Mouse (Mus musculus): ENCODE measurements around the gene Cpa5. TPM values are rescaled to one million over a fixed set of nuclear protein-coding genes. Genes with fewer than 3 reads are reported as not detected.

Cpa5 gene
- total RNA-seq, 2 experiments from 2014 or later = not detected

DNA sequence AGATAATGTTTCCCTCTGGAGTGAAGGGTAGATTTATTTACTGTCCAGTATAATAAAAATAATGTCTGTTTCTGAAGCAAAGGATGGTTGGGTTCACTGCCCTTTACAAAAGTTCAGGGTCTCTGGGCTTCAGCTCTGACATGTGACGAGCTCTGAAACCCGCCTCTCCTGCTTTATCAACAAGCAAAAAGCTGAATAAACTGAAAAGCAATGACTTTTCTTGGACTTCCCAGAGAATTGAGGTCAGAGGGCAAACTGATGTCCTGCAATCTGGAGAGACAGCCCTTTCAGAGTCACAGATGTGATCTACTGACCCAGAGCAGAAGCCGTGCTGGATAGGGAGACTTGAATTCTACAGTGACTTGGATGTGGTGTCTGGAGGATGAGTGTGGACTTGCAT lies 10.8 kb upstream of the Cpa5 start:
- intact Hi-C loops (cut with DNase I) = no loop called here

DNA sequence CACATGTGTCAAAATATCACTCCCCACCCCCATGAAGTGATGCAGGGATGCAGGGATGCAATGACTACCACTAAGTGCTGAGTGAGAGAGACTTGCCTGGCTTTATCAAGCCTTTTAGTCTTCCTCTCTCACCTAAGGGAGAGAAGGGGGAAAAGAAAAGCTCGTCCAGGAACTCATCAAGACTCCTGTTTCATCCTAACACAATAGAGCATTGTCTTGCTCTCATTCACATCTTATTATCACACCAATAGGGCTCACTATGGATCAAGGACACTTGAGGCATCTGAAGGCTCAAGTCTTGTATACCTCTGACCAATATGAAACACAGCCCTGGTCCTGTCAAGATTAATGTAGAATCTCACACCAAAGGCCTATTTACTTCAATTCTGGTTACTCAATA lies 9.8 kb upstream of the Cpa5 start:
- intact Hi-C loops (cut with DNase I) = no loop called here
- no peak for DNase-seq

More for the DNA sequence above, 10.8 kb upstream of the Cpa5 start:
- no peak for DNase-seq

DNA sequence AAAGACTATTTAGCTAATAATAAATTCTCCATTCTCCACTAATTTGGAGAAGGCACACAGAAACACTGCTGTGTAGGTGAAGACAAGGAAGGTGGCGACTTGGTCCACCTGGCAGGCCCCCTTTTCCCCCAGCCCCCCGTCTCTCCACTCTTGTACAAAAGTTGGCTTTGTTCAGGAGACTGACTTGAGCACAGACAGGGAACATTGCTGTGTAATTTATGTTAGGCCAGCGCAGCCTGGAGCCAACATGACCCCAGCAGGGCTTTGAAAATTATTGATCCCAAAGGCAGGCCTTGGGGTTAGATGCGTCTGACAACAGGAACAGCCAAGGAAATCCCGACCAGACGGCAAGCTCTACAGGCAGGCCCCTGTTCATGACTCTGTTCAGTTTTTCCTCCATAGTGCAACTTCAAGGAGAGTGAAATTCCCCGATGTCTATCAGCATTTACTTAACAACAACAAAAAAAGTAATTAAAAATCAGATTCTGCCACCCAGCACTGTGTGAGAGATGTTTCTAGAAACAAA lies 6.4 kb upstream of the Cpa5 start:
- no peak for DNase-seq
- intact Hi-C loops (cut with DNase I) = no loop called here

DNA sequence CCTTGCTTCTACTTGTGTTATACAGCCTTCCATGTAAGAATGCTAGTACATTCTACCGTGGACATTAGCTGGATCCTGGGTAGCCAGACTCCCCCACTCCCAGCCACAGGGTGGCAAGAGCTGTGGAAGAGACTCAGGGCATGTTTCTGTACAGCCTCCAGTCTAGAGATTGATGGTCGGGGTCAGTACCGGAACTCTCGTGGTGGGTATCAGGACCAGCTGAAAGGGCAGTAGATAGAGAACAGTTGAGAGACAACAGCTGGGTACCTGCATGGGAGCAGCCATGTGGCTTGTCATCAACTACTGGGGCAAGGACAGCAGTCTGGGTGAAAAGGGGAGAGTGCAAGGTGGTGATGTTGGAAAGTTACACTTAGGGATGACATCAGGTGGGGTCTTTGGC lies 5.7 kb upstream of the Cpa5 start:
- DNase-seq = no peak
- intact Hi-C loops (cut with DNase I) = no loop called here

DNA sequence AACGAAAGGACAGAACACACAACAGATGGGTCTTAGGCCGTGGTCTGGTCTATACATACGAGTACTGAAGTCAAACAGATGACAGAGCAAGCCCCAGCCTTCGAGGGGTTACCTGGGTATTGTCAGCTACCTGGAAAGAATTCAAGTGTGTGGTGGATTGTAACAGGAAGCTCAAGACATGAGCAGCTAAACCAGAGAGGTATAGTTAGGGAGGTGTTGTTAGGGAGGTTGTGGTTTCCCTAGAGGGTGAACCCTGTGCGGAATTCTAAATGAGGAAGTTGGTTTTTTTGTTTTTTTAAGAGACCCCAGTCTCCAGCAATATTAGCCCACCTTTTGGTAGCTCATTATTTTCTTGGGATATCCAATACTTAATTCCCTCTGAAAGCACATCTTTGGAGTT lies 5.1 kb upstream of the Cpa5 start:
- intact Hi-C loops (cut with DNase I) = no loop called here
- DNase-seq = no peak

DNA sequence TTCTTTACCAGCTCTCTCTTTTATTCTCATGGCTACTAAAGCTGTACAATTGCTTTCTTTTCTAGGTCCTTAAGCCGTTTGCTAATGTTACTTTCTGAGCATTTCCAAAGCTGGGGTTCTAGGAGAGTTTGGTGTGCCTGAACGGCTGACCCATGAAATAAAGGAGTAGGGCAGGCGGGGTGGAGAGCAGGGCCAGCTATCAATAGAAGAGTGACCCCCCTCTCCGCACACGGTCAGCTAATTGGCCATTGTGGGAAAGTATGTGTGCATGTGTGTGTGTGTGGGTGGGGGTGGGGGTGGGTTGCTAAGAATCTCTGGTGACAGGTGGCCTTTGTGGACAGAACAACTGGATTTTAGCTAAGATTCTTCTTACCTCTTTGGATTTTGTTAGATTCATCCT lies 402 bp downstream of the Cpa5 start:
- no peak for DNase-seq
- intact Hi-C loops (cut with DNase I) = no loop called here

DNA sequence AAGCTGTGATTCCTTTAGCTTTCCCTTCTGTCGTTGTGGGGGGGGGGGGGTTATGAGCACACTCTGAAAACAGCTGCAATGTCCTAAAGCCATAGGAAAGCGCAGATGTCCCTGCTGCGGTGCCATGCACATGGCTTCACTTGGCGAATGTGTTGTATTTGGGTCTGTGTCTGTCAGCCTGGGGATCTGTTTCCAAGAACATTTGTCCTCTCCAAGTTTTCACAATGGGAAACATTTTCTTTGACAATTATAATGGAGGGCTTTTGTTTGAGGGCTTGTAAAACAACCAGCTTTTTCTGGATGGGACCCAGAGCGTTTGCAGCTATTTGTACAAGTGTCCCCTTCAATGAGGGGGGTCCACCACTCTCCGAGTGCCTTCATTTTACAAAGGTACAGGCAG lies 3.4 kb downstream of the Cpa5 start:
- intact Hi-C loops (cut with DNase I) = no loop called here
- no peak for DNase-seq

DNA sequence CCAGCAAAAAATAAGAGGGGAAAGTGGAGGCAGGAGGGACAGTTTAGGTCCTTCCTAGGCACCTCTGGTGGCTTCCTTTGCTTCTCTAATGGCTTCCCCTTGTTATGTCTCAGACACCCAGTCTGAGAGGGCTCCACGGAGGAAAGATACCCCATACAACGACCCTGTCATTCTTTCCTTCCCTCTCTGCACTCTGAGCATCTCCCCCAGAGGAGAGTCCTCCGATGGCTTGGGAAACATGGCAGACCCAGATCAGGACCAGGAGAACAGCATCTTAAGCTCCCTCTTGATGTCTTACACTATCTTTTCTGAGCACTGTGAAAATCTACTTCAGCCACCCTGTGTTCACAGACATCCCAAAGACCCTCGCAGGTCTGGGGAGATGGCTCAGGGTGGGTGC lies 4.9 kb downstream of the Cpa5 start:
- no peak for DNase-seq
- intact Hi-C loops (cut with DNase I) = no loop called here

DNA sequence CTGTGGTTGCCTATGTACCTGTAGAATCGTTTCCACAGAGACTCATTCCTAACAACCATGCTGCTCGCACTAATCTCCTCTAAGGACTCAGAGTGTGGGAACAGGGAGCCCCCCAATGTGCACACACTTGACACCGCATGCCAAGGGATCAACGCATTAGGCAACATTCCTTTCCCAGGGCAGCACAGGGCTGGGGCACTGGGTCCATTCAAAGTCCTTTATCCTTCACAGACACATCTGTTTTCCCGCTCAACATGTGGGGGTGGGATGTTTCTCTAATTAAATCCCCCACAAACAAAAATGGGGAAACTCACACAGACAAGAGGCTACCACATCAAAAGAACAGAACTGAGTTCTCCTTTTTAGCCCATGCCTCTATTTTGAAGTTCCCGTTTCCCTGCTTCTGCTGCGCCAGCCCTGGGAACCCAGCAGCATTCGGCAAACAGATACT lies 5.7 kb downstream of the Cpa5 start:
- intact Hi-C loops (cut with DNase I) = no loop called here
- DNase-seq = no peak

DNA sequence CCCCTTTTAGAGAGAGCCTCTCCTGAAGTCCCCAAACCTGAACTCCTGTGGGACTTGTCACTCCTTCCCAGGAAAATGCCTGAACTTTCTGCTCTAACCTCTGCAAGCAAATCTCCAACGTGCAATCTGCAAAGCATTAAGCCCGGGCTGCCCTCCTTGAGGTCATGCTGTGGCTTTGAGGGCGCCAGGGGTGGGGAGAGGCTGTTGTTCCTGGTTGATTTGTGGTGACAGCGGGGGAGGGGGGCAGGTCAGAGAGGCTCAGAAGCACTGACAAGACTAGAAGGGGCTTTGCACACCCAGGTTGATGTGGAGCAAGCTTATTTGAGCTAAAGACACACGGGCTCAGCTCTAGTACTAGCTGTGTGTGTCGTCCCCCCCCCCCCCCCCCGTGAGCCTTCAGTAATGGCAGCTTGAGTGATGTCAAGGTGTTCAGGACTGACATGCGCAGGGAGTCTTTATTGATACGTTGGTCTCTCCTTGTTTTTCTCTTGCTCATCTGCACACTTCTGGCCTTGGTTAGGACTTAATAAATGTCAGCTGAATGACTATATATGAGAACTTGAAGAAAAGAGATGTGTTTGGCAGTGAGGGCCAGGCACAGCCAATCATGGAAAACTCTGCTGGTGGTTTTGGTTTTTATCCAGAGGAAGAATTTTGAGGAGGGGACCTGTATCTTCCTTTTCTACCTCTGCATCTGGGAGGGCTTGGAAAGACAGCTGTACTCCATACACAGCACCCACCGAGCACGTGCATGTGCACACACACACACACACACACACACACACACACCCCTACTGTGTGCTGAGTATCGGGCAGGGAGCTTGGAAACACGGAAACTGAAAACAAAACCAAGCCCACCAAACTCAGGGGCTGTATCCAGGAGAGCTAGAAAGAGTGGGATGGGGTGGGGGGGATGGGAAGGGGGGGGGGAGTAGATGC lies 6.5 kb downstream of the Cpa5 start:
- DNase-seq = no peak
- intact Hi-C loops (cut with DNase I) = no loop called here

DNA sequence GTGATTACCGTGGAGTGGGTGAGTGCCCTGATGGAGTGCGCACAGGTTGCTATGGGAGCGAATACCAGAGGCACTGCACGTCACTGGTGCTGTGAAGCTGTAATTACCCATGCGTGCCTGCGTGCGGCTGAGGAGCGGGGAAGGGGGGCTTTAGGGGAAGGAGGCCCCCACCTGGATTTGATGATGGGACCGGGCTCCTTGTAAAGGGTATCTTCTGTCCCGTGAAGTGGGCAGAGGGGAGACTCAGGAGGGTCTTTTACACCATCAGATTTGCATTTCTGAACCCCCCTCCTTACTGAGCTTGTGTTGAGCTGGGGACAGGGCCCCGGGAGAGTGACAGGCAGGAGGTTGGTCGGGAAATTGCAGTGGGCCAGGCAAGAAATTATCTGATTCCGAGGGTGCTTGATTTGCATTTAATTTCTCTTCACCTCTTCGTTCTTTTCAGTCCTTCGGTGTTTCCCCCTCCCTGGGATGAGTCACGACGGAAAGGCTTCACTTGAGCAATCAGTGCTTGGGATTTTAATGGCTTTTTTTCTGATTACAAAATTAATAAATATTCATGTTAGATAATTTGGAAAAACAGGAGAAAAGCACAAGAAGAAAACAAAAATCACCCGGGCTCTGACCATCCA lies 7.3 kb downstream of the Cpa5 start:
- DNase-seq = no peak
- intact Hi-C loops (cut with DNase I) = no loop called here

DNA sequence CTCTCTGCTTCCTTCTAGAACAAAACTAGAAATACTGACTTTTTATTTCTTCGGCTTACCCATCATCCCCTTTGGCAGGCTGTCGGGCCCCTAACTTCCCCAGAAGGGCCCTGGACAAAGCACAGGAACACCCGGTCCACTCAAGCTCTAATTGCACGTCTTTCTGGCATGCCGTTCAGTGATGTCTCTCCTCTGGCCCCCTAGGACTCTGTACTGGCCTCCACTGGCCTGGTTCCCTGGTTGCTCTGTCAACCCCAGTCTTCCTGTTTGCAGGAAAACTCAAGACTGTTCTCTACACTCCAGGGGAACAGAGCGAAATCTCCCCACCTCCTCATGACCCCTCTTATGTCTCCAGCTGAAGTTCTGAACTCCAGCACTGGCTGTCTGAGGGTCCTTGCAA lies 7.9 kb downstream of the Cpa5 start:
- intact Hi-C loops (cut with DNase I) = no loop called here

DNA sequence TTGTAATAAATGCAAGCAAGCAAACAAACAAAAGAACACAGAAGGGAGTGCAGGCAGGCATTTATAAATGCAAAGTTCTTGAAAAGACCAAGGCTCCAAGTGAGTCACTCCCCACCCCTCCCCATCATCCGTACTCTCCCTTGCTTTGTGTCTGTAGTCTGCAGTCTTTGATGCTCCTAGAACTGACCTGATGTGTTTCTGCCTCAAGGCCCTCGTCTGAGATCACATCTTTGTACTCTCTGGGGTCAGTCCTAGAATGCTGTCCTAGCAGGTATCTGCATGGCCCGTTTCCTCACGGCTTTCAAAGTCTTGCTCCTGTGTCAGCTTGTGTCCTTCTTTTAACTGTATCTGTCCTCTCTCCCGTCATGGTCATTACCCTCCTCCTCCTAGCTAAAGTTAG lies 8.8 kb downstream of the Cpa5 start:
- intact Hi-C loops (cut with DNase I) = no loop called here
- no peak for DNase-seq

More for the DNA sequence above, 7.9 kb downstream of the Cpa5 start:
- no peak for DNase-seq

DNA sequence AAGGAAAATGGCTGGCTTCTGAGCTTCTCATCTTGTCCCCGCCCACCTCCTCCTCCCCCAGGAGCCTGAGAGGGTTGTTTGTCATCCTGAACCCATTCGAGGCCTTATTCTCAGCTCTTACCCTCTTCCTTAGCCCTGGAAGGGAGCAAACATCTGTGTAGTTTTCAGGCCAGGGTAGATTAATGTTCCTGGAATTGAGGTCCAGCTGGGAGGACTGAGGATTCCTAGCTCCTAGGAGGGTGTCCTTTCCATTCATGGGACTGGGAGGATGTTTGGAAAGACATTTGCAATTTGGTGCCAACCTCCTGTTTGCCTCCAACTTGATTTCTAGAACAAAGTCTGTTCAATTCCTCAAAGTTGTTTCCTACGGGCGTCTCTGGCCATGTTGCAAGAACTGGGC lies 9.8 kb downstream of the Cpa5 start:
- DNase-seq = peak in 1 of 2 experiments; percentile 15
- intact Hi-C loops (cut with DNase I) = no loop called here

DNA sequence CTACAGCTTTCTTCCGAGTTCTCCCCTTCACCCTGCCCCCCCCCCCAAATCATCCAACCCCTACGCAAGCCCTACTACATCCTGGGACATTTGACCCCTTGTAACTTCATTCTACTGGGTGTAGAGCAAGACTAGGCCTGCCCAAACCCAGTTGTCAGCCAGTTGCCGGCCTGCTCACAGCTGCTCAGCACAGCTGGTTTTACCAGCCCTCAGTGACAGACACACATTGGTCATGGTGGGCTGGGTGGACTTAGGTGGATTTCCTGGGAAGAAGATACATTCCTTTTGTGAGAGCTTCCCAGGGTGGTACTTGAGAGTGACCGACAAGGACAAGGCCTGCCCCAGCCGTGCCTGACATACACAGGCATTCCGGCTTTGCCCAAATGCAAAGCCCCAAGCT lies 10.2 kb downstream of the Cpa5 start:
- intact Hi-C loops (cut with DNase I) = no loop called here
- DNase-seq = no peak

DNA sequence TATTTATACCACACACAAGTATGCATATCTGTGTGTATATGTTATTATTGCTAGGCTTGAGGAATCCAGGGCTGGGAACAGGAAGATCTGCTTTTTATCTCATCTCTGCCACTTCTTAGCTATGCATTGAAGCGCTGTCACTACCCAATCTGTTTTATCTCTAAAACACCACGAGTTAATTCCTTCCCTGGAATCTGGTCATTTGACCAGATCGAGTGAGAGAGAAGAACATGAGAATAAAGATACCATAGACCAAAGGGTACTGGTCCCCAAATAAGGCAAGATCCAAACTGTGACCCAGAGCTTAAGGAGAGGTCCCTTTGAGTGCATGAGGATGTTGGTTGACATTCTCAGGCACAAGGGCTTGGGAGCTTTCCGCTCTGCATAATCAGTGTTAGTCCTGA lies 11.2 kb downstream of the Cpa5 start:
- intact Hi-C loops (cut with DNase I) = no loop called here

DNA sequence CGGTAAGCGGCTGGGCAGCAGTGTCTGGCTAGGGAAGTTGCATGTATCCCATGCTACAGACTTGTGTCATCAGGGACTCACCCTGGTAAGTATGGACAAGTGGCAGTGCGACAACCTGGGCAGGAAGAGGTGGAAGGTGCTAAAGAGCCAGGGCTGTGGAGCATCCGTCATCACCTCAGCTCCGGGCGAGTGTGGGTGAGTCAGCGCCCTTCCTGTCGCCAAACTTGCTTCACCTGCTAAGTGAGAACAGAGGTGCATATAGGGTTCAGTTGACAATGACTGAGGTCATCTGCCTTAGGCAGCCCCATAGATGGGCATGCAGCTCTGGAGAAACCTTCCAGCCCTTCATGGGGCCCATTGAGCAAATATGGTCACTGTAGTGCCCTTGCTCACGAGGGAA lies 14.0 kb downstream of the Cpa5 start:
- DNase-seq = no peak

More for the DNA sequence above, 11.2 kb downstream of the Cpa5 start:
- no peak for DNase-seq

DNA sequence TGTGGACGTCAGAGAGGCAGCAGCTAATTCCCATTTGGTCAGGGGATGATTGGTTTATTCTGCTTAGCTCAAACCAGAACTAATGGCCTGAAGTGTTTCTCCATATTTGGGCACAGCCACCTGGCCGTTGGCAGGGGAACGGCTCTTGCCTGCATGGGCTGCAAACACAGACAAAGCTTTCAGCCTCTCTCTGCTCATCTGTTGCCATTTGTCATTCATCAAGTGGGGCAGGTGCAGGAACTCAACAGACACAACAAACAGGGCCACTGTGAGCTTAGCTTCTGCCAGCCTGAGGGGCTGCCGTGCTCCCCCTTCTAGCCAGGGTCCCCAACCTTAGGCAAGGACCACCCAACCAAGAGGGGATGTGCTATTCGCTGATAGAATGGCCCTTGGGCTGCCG lies 17.3 kb downstream of the Cpa5 start:
- DNase-seq = no peak
- intact Hi-C loops (cut with DNase I) = no loop called here

More for the DNA sequence above, 14.0 kb downstream of the Cpa5 start:
- intact Hi-C loops (cut with DNase I) = no loop called here

DNA sequence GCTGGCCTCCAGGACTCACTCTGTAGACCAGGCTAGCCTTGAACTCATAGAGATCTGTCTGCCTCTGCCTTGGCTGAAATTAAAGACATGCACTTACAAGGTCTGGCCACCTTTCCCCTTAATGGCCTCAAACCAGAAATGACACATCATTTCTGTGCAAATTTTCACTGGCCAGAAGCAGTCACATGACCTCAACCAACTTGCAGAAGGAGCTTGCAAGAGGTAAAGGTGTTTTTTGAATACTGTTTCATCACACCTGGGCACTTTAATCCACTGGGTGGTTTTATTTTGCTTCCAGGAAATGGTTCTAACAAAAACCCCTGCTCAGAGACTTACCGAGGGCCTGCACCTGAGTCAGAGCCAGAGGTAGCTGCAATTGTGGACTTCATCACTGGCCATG lies 19.2 kb downstream of the Cpa5 start:
- intact Hi-C loops (cut with DNase I) = no loop called here
- no peak for DNase-seq

DNA sequence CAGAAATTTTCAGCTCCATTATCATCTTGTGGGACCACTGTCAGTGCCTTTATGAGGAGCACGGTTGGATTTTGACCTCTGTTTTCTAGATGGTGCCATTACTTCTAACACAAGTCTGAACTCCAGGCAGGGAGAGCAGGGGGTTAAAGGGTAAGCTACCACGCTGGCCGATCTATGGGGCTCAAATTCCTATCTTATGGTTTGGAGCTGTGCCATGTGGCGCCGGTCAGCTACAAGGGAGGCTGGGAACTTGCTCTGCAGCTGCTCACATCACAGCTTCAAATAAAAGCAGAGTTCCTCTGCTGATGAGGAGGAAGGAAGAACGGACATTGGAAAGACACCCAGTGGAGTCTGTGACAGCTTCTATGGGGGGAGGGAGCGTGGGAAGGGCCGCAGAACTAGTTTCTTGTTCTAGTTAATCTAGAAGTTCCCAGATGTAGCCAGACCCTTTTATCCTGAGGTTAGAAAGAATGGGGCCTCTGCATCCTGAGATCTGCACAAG lies 24.6 kb downstream of the Cpa5 start:
- intact Hi-C loops (cut with DNase I) = no loop called here
- no peak for DNase-seq

DNA sequence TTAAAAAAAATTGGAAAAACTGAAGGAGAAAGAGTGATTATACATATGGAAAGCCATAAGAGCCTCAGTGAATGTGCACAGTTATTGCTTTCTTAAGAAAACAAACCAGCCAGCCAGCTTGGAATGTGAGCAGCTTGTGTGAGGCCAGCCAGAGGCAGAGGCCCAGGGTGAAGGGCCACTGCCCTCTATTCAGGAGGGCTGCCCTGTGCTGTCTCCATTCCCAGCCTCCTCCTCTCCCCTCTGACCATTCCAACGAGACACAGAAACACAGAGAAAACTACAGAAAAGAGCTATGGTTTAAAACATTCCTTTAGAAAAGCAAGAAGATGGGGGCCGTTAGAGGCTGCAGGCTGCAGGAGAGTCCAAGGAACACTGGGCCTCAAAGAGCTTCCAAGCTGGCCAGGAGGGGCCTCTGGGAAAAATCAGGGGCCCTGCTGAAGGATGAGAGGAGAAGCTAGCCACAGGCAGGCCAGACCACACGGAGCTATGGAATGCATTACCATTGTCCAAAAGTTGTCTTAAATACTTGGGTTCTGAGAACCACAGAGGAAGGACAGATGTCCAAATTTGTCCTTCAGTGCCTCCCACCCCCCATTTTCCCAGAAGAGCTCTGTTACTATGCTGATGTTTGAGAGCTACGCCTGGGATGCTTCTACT lies 25.5 kb downstream of the Cpa5 start:
- intact Hi-C loops (cut with DNase I) = no loop called here
- DNase-seq = no peak
